Mouse (Mus musculus) midbrain, embryonic 13.5 days (tissue): ENCODE results near the gene Grin2c. TPM values are rescaled to one million over a fixed set of nuclear protein-coding genes. Genes with fewer than 3 reads are reported as not detected.

Source experiments
- ATAC-seq: fragments of 200-750 bp; cut with Nextera tagmentation; 2 replicates; pipeline ENCODE4 v1.8.0; 2017; ENCODE audit warnings: mild to moderate bottlenecking, moderate TSS enrichment, moderate library complexity
- H3K27ac ChIP-seq: fragments of 300-500 bp; sonication (generic); 2 replicates; pipeline ENCODE4 v1.5.1; 2015; ENCODE audit warnings: inconsistent platforms, mild to moderate bottlenecking, moderate library complexity
- H3K27me3 ChIP-seq: fragments of 300-500 bp; sonication (generic); 2 replicates; pipeline ENCODE4 v1.6.1; 2015; ENCODE audit warnings: mild to moderate bottlenecking, inconsistent platforms
- H3K36me3 ChIP-seq: fragments of 300-500 bp; sonication (generic); 2 replicates; pipeline ENCODE4 v1.6.1; 2015; ENCODE audit warnings: mild to moderate bottlenecking, inconsistent platforms
- H3K4me1 ChIP-seq: fragments of 300-500 bp; sonication (generic); replicated peaks from 2 replicates; pipeline ENCODE4 v1.6.1; 2015; ENCODE audit warnings: inconsistent platforms
- H3K4me2 ChIP-seq: fragments of 300-500 bp; sonication (generic); replicated peaks from 2 replicates; pipeline ENCODE4 v1.6.1; 2015; ENCODE audit warnings: moderate library complexity, mild to moderate bottlenecking, inconsistent platforms
- H3K4me3 ChIP-seq: fragments of 300-500 bp; sonication (generic); replicated peaks from 2 replicates; pipeline ENCODE4 v1.5.1; 2015; ENCODE audit warnings: mild to moderate bottlenecking, inconsistent platforms
- H3K9ac ChIP-seq: fragments of 300-500 bp; sonication (generic); replicated peaks from 2 replicates; pipeline ENCODE4 v1.6.1; 2015; ENCODE audit warnings: mild to moderate bottlenecking, inconsistent platforms
- H3K9me3 ChIP-seq: fragments of 300-500 bp; sonication (generic); 2 replicates; pipeline ENCODE4 v1.6.1; 2016; ENCODE audit warnings: mild to moderate bottlenecking, inconsistent platforms
- WGBS: fragments of 180-500 bp; shearing (Covaris S2); methylation state at CpG from one replicate; pipeline ENCODE4 v1.1.7; 2015; 5-methylcytosine and 5-hydroxymethylcytosine counted together
- polyA plus RNA-seq: library from polyadenylated mRNA; unstranded; fragments of >200 nt; fragmentation: Nextera tagmentation; extraction: Ambion mirVana; gene quantifications from 2 replicates; pipeline ENCODE4 v1.2.1, GENCODE M21; 2015

The Grin2c gene
- polyA plus RNA-seq, 1 experiment from 2014 or later, result 0.12 TPM

DNA sequence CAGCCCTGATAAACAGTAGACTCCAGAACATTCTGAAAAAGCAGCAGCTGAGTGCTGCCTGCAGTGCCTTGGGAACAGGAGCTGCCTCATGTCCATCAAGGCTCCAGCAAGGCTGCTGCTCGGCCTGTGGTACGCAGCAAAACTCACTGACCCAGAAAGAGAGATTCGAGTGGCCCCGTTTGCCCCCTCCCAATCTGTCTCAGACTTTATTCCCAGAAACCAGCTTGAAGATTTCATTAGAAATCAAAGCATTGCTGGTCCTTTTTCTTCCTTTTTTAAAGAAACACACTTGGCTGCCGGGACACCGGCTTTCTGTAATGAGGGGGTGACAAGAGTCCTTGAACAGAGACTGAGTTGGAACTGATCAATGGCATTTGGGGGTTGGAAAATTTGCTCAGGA is 41.7 kb downstream of the Grin2c start:
- Histone ChIP-seq H3K27me3 (no peaks in the 10 kb centered on the region), H3K9ac (no peak overlapping the region), H3K9me3 (no peaks in the 10 kb centered on the region), H3K4me3 (no peak overlapping the region), H3K4me1 (peaks cover 70% of the 10 kb centered on the region), H3K36me3 (no peaks in the 10 kb centered on the region), H3K4me2 (no peak overlapping the region), H3K27ac (no peak overlapping the region)
- WGBS, result 53% methylated on average over 6 of the region's 6 CpGs
- no peak for ATAC-seq

DNA sequence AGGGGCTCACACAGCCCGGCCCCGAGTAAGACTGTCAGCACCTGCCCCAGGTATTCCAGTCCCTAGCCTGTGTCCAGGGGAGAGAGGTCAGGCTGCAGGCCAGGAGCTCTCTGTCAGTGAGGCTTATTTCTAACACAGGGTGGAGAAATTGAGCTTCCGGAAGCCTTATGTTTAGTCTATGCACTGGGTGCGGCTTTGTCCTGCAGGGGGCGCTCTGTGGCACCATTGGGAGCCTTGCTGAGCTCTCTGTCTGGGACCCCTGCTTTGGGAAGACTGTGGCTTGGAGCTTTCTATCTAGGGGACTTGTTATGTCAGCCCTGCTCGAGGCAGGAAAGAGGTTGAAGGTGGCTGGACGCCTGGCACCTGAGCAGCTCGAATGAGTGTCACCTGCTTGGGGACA is 42.2 kb downstream of the Grin2c start:
- no peaks in the 10 kb centered on the region for H3K9me3 ChIP-seq
- peaks cover 70% of the 10 kb centered on the region for H3K4me1 ChIP-seq
- ATAC-seq, result no peak
- no peaks in the 10 kb centered on the region for H3K36me3 ChIP-seq
- H3K27me3 ChIP-seq, result no peaks in the 10 kb centered on the region
- H3K4me3 ChIP-seq, result no peak overlapping the region
- WGBS, result 37% methylated on average over 8 of the region's 8 CpGs
- no peak overlapping the region for H3K4me2 ChIP-seq
- H3K9ac ChIP-seq, result no peak overlapping the region
- no peak overlapping the region for H3K27ac ChIP-seq

DNA sequence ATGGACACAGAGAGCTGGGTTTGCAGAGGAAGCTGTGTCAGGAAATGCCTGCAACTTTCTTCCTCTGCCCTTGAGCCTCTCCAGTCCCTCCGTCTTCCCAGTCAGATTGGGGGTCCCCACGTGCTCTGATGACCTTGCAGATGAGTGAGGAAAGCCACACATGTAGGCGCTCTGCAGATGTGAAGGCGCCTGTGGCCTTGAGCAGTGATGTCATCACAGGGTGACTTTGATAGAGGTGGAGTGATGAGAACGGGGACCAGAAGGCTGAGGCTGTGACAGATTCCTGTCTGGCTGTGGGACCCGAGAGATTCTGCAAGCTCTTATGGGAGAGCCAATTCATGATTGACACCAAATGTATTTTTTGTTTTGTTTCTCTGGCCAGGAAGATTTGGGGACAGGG is 43.2 kb downstream of the Grin2c start:
- Histone ChIP-seq H3K4me3 (no peak overlapping the region), H3K27me3 (no peaks in the 10 kb centered on the region), H3K9me3 (no peaks in the 10 kb centered on the region), H3K27ac (no peak overlapping the region), H3K4me1 (peaks cover 60% of the 10 kb centered on the region), H3K4me2 (no peak overlapping the region), H3K9ac (no peak overlapping the region), H3K36me3 (no peaks in the 10 kb centered on the region)
- no peak for ATAC-seq
- 87% methylated on average over 6 of the region's 6 CpGs for WGBS

DNA sequence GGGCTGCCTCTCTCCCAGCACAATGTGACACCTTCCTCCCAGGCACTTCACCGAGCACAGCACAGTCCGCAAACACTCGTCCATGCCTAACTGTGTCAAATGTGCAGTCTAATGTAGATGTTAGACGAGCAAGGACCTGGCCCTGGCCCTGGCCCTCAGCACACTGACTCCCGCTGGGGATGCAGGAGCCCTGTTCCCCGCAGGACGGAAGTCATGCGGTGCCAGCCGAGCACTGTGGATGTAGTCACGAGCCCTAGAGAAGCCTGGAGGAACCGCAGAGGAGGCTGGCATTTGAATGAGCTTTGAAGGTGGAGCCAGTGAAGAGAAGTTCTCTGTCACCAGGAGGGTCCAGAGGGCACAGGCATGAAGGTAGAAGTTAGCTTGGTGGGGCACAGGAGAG is 43.6 kb downstream of the Grin2c start:
- no peak overlapping the region for H3K9ac ChIP-seq
- no peak for ATAC-seq
- no peak overlapping the region for H3K4me3 ChIP-seq
- peaks cover 57% of the 10 kb centered on the region for H3K4me1 ChIP-seq
- H3K27ac ChIP-seq, result no peak overlapping the region
- H3K9me3 ChIP-seq, result no peaks in the 10 kb centered on the region
- no peaks in the 10 kb centered on the region for H3K36me3 ChIP-seq
- WGBS, result 72% methylated on average over 11 of the region's 11 CpGs
- H3K27me3 ChIP-seq, result no peaks in the 10 kb centered on the region
- no peak overlapping the region for H3K4me2 ChIP-seq

DNA sequence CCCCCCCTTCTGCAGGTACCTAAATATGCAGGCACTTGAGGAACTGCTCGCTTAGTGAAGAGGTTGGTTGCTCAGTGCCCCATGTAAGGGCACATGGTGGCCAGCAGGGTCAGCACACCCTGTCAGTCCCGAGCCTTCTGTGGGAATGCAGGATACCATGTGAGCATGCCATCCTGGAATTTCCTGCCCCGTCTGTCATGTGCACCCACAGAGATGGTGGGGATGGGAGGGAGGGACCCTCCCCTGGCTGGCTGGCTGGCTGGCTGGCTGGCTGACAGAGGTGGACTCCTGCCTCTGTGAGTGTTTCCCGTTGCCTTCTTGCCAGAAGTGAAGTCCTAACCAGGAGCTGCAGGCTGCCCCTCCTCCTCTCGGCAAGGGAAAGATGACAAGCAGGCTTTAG is 44.5 kb downstream of the Grin2c start:
- Histone ChIP-seq H3K4me2 (no peak overlapping the region), H3K9ac (no peak overlapping the region), H3K4me1 (peaks cover 55% of the 10 kb centered on the region), H3K9me3 (no peaks in the 10 kb centered on the region), H3K36me3 (no peaks in the 10 kb centered on the region), H3K4me3 (no peak overlapping the region), H3K27me3 (no peaks in the 10 kb centered on the region), H3K27ac (no peak overlapping the region)
- WGBS, result 48% methylated on average over 5 of the region's 5 CpGs
- ATAC-seq, result no peak

DNA sequence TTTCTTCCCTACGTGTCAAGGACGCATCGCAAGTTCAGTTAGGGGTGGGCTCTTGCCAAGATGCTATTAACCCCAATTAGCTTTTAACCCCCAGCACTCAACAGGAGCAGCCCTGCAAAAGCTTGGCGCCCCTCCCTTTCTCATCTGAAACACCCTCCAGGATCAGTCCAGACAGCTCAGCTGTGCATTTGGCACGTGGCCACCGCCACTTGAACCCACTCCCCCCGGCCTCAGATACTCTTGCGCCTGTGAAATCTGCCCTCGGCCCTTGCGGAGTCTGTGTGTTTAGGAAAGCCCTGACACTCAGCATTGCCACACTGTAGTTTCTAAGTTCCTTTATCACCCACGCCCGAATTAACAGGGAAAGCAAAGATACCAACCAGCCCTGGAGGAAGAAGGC is 45.0 kb downstream of the Grin2c start:
- 64% methylated on average over 12 of the region's 12 CpGs for WGBS
- H3K4me1 ChIP-seq, result peaks cover 55% of the 10 kb centered on the region
- no peak for ATAC-seq

DNA sequence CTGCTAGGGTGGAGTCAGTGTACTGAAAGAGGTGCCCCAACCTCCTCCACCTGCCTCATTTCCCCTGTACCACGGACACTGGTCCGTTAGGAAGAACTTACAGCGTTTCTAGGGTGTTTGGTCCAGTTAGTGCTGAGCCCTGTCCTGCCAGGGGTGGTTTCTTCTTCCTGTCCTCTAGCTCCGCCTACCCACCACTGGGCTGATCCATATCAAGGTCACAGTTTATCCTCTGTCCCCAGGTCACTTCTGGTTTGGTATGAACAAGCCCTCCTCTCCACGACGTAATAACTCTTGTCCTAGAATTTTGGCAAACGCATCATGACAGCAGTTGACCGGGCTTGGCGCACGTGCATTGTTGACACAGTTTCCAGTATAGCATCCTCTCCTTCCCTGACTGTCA is 47.4 kb downstream of the Grin2c start:
- no peaks in the 10 kb centered on the region for H3K27me3 ChIP-seq
- H3K4me1 ChIP-seq, result peaks cover 32% of the 10 kb centered on the region
- no peak overlapping the region for H3K27ac ChIP-seq
- H3K9me3 ChIP-seq, result no peaks in the 10 kb centered on the region
- ATAC-seq, result no peak
- no peak overlapping the region for H3K9ac ChIP-seq
- H3K4me3 ChIP-seq, result no peak overlapping the region
- WGBS, result 94% methylated on average over 10 of the region's 10 CpGs
- peaks cover 11% of the 10 kb centered on the region for H3K36me3 ChIP-seq
- H3K4me2 ChIP-seq, result no peak overlapping the region

More for the DNA sequence above, 45.0 kb downstream of the Grin2c start:
- H3K27ac ChIP-seq, result no peak overlapping the region
- no peak overlapping the region for H3K4me2 ChIP-seq
- no peak overlapping the region for H3K9ac ChIP-seq
- H3K36me3 ChIP-seq, result no peaks in the 10 kb centered on the region
- H3K27me3 ChIP-seq, result no peaks in the 10 kb centered on the region
- H3K4me3 ChIP-seq, result no peak overlapping the region
- no peaks in the 10 kb centered on the region for H3K9me3 ChIP-seq

DNA sequence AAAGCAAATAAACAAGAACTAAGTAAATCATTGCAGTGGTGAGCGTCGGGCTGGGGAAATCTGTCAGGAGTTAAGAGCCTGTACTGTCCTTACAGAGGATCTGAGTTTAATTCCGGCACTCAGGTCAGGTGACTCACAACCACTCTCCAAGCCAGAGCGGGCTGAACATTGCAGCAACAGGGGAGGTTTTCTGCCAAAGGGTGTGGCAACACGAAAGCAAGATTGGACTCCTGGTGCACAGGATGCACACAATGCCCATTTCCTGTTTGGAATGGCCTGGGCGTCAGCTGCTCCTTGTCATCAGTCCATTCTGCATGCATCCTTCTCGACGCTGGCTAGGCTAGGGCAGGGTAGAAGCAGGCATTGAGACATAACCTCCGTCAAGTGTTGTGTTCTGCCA is 47.8 kb downstream of the Grin2c start:
- Histone ChIP-seq H3K27ac (no peak overlapping the region), H3K36me3 (peaks cover 11% of the 10 kb centered on the region), H3K27me3 (no peaks in the 10 kb centered on the region), H3K9ac (no peak overlapping the region), H3K9me3 (no peaks in the 10 kb centered on the region), H3K4me3 (no peak overlapping the region), H3K4me2 (no peak overlapping the region), H3K4me1 (peaks cover 29% of the 10 kb centered on the region)
- no peak for ATAC-seq
- 85% methylated on average over 9 of the region's 9 CpGs for WGBS

DNA sequence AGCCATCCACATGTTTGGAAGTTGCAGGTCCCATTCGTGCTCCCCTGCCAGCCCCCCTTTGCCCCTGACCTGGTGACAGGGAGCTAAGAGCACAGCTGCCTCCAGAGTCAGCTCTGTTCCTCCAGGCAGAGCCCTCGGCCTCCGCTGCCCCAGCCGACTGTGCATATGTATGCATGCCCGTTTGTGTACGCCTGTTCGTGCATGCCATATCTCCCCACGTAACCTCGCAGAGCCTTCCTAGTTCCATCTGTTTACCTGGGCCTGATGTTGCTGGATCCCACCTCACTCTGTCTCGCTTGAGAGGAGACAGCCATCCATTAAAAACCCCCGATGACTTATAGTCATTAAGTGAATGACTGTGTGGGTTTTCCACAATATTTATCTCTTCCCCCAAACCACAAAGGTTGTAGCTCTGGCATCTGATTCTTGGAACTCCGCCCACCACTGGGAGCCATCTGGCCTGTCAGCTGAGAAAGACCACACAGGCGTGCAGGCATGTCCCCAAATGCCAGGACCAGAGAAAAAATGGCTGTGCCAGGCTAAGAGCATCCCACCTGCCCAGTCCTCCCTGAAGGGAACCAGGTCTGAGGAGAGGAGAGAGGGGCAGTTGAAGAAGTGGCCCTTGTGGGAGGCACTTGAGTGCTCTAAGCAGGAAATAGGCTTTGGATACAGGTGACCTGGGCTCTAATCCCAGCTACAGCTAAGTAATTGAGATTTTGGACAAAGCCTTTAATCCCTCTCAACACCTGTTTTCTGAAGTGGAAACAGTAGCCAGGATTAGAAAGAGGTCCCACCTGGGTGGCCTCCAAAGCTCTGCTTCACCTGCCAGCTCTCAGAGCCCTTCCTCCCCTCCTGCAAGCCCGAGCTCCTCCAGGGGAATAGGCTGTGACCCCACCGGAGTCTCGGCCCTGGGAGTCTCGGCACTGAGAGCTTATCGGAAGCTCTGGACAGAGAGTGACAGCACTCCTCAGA is 49.3 kb downstream of the Grin2c start:
- Histone ChIP-seq H3K4me3 (no peak overlapping the region), H3K9ac (no peak overlapping the region), H3K27me3 (no peaks in the 10 kb centered on the region), H3K4me2 (no peak overlapping the region), H3K4me1 (peaks cover 24% of the 10 kb centered on the region), H3K36me3 (peaks cover 11% of the 10 kb centered on the region), H3K9me3 (no peaks in the 10 kb centered on the region), H3K27ac (no peak overlapping the region)
- no peak for ATAC-seq
- 62% methylated on average over 18 of the region's 18 CpGs for WGBS

DNA sequence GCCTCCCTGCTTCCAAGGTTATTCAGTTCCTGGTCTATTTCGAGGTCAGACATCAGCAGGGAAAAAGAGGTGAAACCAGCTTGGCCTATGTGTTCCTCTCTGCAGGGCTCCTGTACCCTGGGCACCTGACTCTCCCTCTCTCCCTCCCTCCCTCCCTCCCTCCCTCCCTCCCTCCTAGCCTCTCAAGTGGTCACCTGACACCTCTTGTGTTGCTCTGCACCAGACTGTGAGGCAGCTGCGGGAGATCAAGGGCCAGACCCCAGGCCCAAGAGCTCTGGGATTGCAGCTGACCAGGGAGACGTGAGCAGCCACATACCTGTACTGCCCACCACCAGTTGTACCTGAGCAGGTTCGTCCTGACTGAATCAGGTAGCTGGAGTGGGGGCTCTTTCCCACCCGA is 51.9 kb downstream of the Grin2c start:
- peaks cover 11% of the 10 kb centered on the region for H3K36me3 ChIP-seq
- no peaks in the 10 kb centered on the region for H3K9me3 ChIP-seq
- WGBS, result 34% methylated on average over 5 of the region's 5 CpGs
- peaks cover 24% of the 10 kb centered on the region for H3K4me1 ChIP-seq
- no peak for ATAC-seq
- H3K27me3 ChIP-seq, result no peaks in the 10 kb centered on the region
- H3K4me2 ChIP-seq, result no peak overlapping the region
- H3K27ac ChIP-seq, result no peak overlapping the region
- no peak overlapping the region for H3K4me3 ChIP-seq
- H3K9ac ChIP-seq, result no peak overlapping the region

DNA sequence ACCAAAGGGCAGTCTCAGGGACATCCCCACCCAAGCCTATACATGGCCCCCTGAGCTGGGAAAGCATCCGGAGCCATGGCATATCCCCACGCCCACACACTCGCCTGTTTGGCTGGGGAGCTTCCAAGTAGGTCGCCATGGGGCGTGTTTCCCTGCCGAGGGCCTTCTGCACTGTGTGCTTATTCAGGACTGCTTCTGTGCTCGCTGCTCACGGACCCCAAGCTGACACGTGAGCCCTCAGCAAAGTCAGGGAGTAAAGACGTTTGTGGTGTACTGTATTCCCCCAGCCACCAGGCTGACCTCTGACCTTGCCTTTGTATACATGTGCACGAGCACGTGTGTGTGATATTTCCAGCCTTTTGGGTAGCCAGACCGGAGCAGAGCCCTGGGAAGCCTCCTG is 54.9 kb downstream of the Grin2c start:
- 58% methylated on average over 13 of the region's 13 CpGs for WGBS
- H3K9ac ChIP-seq, result no peak overlapping the region
- H3K27ac ChIP-seq, result no peak overlapping the region
- peaks cover 39% of the 10 kb centered on the region for H3K36me3 ChIP-seq
- no peak for ATAC-seq
- H3K9me3 ChIP-seq, result no peaks in the 10 kb centered on the region
- H3K27me3 ChIP-seq, result no peaks in the 10 kb centered on the region
- H3K4me1 ChIP-seq, result peaks cover 19% of the 10 kb centered on the region
- no peak overlapping the region for H3K4me3 ChIP-seq
- no peak overlapping the region for H3K4me2 ChIP-seq

DNA sequence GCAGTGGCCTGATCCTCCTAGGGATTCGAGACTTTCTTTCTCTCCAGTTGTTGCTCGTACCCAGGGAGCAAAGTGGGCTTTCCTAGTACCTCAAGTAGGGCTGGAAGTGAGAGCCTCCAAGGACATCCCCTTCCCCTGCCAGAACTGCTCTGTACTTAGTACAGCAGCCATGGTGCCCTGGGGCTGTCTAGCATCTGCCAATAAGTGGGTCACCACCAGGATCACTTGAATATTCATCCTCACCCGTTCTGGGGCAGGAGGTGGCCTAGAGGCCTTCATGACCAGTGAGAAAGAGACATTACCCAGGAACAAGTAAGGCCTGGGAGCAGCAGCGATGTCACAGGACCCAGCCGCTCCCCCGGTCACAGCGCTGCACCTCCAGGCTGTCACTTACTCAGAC is 57.1 kb downstream of the Grin2c start:
- WGBS, result 77% methylated on average over 7 of the region's 7 CpGs
- Histone ChIP-seq H3K9me3 (no peaks in the 10 kb centered on the region), H3K36me3 (peaks cover 48% of the 10 kb centered on the region), H3K4me1 (peaks cover 18% of the 10 kb centered on the region), H3K4me3 (no peak overlapping the region), H3K4me2 (no peak overlapping the region), H3K27me3 (no peaks in the 10 kb centered on the region), H3K27ac (no peak overlapping the region), H3K9ac (peak overlapping the region; percentile 23; the same call in 1 of the 2 replicates)
- ATAC-seq, result no peak
